Mouse (Mus musculus): ENCODE data around the gene Prkd2.

Gene Prkd2

DNA sequence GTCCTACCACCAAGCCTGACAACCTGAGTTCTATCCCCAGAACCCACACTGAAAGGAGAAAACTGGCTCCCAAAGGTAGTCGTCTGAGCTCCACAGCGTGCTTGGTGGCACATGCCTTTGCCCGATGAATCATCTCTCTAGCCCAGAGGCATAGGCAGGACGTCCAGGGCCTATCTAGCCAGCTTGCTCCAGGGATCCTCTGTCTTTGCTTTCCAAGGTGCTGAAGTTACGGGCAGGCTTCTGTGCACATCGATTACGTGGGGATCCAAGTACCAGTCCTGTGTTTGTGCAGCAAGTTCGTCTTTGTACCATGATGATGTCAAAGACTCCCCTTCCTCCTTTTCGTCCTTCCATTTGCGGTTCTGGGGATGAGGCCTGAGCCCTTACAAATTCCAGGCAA lies 28.9 kb downstream of the Prkd2 start:
- no peak for DNase-seq

DNA sequence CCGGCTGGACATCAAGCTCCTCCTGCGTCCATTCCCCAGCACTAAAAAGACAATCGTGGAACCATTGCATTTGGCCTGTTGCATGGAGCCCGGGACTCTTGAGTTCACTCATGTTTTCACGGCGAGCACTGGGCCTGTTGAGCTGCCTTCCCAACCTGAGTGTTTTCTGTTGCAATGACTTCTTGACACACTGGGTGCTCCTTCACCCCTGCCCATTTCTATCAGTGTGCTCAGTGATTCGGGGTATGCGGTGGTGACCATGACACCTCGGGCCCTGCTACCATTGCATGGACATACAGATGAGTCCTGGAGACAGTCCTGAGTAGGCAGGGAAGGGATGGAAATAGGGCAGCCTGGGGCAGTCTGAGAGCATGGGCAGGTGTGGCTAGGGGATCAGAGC lies 29.8 kb downstream of the Prkd2 start:
- DNase-seq = no peak

DNA sequence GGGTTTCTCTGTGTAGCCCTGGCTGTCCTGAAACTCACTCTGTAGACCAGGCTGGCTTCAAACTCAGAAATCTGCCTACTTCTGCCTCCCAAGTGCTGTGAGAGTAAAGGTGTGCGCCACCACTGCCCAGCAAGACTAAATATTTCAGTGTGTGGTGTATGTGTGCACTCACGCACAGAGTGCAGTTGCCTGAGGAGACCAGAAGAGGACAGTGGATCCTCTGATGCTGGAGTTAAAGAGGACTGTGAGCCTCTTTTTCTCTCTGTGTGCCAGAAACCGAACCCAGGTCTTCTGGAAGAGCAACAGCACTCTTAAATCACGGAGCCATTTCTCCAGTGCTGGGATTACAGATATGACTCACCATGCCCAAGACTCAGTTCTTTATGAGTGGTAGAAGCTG lies 30.7 kb downstream of the Prkd2 start:
- no peak for DNase-seq

DNA sequence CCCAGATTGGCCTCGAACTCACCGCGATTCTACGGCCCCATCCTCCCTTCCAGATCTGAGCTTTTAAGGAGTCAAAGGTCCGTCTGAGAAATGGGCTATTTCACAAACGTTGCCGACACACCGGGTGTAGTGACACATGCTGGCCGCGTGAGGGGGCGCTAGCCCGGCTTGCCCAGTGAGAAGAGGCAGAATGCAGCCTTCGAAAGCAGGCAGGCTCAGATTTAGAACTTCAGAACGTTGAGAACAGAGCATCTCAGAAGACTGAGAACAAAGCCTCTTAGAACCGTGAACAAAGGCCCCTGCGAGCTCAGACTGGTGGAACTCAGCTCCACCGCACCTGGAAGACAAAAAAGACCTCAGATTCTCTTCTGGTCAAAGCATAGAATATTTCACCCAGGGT lies 31.5 kb downstream of the Prkd2 start:
- DNase-seq = peak; percentile 79

DNA sequence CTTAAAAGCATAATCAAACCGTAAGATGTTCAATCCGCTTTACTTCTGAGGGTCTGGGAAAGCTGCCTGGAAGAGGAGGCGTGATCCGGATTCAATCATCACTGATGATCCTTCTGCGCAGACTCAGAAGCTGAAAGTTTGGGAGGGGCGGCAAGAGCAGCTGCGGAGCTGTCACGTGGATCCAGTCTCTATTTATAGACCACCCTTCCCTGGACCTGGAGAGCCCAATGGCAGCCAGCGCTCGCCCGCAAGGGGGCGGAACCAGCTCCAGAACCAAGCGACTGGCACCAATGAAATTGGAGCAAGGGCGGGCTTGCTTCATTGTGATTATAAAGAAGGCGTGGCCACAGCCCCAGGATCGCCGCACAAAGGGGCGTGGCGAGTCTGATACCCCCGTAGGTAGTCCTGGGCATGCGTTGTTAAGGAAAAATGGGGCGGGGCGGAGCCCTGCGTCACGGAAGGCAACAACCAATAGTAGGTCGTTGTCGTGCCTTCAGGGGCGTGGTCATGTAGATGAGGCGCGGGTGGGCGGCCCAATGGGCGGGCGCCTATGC lies 32.1 kb downstream of the Prkd2 start:
- peak; percentile 99 for DNase-seq

DNA sequence AGATGAGACGGTGACA lies 32.4 kb downstream of the Prkd2 start, which contains the start of gene Dact3:
Dact3 (plus strand) TSS at position 8 of the 16 bp plus-strand sequence.
- DNase-seq = no peak

DNA sequence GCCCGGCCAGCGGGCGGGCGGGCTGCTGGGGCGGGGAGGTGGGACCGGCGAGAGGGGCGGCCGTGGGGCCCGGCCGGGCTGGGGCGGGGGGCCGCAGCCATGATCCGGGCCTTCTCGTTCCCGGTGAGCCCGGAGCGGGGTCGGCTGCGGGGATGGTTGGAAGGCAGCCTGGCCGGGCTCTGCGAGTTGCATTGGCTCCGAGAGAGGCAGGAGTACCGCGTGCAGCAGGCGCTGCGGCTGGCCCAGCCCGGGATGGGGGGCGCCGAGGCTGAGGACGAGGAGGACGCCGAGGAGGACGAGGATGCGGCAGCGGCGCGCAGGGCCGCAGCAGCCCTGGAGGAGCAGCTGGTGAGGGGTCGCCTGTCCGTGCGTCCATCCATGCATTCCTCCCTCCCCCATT lies 32.6 kb downstream of the Prkd2 start:
- DNase-seq = no peak

DNA sequence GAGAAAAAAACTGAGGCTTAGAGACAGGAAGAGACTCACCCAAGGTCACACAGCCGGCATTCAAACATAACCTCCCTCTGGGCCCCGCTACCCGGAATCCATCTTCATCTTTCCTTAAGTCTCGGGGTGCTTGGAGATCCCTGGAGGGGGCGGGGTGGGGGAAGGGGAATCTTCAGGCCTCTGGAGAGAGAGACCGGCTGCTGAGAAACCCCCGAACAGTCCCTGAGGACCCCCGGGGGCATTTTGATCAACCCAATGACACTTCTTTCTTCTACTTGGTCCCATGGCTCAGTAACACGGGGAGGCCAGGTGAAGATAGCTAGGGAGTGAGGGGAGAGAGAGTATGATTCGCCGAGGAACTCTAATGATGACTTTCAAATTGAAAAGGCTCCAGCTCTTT lies 33.3 kb downstream of the Prkd2 start:
- DNase-seq = no peak

DNA sequence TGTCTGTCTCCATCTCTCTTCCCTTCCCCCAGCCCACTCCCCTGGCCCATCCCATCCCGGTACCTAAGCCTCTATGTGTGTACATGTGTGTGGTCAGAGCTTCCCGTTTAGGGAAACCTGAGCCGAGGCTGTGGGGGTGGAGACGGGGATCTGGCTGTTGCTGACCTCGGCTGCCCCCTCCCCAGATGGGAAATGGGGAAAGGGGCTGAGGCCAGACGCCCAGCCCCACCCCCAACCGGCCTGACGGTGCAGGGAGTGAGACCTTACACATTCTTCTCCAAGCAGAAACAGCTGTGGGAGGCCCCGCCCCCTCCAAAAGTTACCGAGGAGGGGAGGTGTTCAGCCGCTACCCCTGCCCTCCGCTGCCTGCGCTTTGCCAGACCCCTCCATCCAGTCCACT lies 33.9 kb downstream of the Prkd2 start:
- DNase-seq = peak; percentile 49

DNA sequence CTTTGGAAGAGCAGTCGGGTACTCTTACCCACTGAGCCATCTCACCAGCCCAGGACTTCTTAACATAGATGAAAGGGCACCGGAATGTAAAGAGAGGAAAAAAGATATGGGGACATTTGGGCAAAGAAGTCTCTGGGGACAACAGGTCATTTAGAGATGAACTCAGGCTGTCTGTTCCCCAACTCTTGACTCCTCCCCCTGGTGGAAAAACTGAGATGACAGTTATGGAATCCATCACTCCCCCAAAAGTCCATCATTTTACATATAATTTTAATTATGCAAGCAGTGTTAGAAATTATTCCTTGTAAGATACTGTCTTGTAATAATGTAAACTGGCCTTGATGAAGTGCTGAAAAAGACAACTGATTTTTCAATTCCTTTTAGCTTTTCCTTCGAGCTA lies 35.0 kb downstream of the Prkd2 start:
- DNase-seq = no peak

DNA sequence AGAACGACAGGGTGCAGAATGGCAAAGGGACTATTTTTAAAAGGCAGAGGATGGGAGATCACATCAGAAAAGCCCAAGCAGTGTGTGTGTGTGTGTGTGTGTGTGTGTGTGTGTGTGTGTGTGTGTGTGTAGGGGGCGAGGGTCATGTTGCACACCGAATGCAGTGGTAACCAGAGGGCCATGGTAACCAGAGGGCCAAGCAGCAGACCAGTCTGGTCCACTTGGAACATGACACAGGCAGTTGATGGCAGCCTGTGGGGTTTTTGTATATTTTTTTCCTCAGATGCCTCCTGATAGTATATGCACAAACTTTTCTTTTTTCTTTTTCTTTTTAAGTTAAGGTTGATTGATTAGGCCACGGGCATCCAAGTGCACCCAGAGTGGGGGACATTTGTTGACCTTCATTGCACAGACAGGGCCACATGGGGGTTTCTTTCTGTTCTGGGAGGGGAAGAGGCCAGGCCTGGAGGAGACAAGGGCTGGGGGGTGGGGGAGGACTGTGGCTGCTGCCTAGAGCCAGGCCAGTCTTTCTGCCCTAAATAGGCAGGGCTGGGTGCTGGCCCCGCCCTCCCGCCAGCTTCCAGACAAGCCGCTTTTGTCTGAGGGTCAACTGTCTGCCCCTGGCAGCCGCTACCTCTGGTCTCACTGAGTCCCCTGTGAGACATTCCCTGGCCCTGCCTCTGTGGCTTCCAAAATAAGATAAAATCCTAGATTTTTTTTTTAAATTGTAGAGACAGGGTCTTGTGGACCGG lies 37.3 kb downstream of the Prkd2 start:
- no peak for DNase-seq

DNA sequence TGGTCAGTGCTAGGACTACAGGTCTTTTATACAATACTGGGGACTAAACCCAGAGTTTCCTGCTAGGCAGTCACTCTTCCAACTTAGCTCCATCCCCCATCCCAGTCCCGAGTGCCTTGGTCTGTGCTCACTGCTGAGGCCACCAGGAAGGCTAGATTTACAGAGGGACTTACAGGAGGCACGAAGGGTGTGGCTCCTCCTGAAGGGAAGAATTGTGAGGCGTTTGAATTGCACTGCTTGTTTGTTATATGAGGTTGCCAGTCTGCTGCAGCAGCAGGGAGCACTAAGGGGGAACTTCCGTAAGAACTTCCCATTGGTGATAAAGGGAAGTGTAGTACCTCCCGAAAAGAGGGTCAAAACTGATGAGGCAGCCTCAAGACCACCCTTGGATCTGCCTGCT lies 37.9 kb downstream of the Prkd2 start:
- DNase-seq = no peak

DNA sequence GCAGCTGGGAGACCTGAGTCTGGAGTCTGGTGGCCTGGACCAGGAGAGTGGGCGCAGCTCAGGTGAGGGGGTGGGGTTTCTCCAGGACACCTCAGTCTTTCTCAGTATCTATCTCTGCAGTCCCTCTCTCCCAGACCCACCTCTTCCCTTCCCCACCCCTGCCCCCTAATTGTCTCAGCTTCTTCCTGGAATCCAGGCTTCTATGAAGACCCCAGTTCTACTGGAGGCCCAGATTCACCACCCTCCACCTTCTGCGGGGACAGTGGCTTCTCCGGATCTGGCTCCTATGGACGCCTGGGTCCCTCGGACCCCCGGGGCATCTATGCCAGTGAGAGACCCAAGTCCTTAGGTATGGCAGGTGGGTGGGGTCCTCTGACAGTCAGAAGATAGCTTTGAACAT lies 40.5 kb downstream of the Prkd2 start:
- DNase-seq = no peak

DNA sequence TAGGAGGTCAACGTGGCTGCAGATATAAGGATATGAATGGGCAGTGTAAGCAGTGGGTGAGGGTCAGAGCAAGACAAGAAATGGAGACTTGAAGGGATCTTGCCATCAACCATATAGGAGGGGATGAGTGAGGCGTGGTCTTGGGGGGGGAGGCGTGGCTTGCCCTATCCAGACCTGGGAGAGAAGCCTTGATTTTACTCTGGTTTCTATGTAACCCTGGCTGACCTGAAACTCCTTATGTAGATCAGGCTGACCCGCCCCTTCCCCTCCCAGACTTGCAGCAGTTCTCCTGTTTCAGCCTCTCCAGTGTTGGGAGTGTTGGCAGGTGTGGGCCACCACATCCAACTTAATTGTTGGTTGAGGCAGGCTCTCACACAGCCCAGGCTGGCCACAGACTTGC lies 41.6 kb downstream of the Prkd2 start:
- DNase-seq = no peak

DNA sequence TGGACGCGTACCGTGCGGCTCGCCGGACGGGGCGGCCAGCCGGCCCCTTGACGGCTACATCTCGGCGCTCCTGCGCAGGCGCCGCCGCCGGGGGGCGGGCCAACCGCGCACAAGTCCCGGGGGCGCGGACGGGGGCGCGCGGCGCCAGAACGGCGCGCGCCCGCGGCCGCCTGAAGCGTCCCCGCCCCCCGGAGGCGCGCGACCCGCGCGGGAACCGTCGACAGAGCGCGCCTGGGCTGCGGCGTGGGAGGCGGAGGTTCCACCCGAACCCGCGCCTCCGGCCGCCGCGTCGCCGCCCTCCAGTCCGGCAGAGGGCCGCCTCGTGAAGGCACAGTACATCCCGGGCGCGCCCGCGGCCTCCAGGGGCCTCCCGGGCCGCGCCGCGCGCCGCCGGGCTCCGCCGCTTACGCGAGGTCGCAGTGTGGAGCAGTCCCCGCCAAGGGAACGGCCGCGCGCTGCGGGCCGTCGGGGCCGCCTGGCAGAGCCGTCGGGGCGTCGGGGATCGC lies 42.6 kb downstream of the Prkd2 start:
- no peak for DNase-seq

DNA sequence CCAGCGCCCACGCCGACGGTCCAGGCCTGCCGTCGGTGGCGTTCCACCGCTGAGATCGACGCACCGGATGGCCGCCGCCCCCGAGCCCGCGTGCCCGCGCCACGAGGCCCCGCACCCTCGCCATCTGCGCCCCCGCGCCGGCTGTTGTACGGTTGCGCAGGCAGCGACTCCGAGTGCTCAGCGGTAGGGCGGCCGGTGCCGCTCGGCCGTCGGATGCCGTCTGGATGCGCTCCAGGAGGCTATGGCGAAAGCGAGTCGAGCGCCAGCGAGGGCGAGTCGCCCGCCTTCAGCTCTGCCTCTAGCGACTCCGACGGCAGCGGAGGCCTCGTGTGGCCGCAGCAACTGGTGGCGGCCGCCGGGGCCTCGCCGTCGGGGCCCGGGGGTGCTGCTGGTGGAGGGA lies 43.2 kb downstream of the Prkd2 start:
- no peak for DNase-seq

DNA sequence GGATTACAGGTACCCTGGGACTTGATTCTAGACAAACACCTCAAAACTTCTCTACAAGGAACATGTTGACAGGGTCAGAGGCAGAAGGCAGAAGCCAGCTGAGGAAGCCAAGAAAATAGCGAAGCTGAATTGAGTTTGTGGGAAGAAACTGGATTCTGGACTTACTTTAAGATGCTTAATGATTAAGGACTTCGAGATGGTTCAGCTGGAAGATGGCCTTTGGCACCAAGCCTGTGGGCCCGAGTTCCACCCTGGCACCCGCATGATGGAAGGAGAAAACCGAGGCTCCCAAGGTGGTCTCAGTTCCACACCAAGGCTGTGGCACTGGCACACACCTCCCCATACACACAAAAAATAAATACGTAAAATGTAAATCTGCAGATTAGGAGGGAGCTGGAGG lies 47.8 kb downstream of the Prkd2 start:
- no peak for DNase-seq

DNA sequence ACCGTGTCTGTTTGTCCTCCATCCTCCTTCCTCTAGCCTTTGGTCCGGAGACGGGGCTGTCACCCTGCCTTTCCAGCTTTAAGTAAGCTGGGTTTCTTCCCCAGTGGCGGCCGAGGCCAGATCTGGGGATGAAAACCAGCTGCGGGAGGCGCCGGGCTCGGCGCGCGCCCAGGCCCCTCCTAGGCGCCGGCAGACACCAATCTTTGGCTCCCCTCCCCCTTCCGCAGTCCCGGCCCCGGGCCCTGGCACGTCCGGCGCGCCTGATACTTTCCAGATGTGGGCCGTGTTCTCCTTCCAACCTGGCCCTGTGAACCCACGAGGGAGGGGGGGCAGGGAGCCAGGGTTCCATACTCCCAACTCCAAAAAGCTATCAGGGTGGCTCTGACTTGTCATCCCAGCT lies 48.2 kb downstream of the Prkd2 start:
- DNase-seq = no peak

DNA sequence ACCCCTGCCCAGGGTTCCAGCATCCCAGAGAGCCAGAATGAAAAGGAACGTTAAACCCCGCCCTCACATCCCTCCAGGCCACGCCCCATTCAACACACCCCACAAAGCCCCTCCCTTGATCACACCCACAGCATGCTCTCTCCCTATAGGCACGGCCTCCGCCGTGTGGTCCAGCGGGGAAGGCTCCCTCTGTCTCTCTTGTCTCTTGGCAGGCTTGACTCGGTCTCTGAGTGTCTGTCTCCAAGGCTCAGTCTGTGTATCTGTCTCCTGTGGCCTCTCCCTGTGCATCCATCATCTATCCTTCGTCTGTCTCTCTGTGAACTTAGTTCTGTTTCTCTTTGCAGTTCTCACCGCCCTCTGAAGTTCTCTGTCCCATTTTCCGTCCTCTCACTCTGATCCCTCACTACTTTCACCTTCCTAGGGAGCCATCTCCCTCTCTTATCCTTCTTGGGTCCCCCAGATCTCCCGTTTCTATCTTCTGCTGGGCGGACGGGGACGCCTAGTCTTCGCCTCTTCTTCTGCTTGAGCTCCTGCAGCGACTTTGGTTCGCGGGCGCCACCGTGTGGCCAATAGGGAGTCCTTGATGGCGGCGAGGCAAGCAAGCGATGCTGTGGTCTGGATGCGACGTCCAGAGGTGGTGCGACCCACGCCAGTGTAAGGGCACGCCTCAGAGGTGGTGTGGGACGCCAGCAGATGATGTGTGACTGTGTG lies 49.1 kb downstream of the Prkd2 start, which contains the start of gene Gng8:
Gng8 (plus strand) TSS at position 146 of the 711 bp plus-strand sequence.
- DNase-seq = peak; percentile 85

DNA sequence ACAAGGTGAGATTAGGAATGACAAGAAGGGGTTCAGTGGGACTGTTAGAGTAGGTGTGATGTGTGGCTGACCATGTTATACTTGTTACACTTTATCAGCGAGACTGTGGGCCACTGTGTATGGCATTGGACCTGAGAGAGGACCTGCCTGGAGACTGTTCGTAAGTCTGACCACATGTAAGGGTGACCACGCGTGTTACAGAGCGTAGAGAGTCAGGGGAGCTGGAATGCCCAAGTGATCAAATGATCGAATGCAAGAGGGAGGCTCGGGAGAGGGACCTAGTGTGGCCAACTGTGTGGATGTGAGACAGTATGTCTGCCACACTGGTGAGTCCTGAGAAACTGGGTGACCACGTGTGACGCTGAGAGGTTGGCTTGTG lies 49.6 kb downstream of the Prkd2 start:
- DNase-seq = no peak

DNA sequence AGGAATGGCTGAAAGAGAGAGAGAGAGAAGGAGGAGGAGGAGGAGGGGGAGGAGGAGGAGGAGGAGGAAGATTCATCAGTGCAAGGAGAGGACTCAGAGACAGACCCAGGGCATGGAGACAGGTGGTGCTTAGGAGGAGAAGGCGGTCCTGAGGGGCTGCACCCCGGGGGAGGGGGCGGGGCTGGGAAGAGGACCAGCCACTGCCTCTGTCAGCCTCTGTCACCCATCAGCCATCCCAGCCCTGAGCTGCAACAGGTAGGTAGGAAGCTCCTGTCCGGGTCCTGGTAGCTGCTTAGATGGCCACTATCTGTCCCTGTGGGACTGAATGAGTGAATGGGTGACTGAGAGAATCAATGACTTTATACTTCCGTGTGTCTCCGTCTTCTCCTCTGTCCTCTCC lies 50.9 kb downstream of the Prkd2 start:
- DNase-seq = no peak

DNA sequence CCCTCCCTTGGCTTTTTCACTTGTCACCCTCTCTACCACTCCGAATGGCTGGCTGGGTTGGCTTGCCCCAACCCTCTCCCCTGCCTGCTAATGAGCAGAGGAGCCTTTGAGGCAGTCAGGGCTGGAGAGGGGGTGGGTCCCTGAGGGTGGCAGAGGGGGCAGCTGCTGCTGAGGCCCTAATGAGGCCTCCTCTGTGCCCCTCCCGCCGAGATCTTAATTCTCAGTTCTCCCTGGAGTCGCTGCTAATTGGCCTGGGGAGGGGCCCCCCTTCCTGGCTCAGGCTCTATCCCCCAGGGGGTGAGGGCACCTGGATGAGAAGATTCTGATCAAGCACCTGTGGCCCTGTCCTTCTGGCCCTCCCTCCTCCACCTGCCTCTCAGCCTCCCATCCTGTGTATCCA lies 51.6 kb downstream of the Prkd2 start:
- DNase-seq = no peak

DNA sequence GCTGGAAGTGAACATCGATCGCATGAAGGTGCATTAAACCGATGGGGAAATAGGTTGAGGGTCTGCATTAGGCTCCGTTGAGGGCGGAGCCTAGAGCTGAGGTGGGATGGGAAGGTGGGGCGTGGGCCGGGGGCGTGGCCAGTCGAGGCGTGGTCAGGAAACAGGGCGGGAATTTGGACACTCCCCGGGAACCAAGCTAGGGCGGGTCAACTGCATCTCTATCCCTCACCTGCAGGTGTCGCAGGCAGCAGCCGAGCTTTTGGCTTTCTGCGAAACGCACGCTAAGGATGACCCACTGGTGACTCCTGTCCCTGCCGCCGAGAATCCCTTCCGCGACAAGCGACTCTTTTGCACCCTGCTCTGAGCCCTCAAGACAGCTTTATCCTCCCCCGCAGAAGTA lies 52.3 kb downstream of the Prkd2 start:
- DNase-seq = peak; percentile 88

DNA sequence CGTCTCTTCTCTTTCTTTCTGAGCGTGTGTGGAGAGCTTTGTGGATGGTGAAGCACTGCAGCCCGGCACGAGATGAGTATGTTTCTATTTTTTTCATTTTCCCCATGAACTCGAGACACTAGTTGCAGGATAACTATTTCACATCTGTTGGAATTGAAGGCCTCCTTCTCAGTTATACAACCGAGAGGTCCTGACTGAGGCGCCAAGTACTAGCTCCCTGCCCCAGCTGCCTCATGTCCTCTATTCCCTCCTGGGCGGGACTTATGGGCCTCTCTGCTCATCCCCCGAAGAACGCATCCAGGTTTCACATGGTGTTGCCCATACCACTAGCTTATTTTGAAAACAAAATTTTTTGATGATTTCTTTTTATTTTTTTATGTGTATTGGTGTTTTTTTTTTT lies 52.8 kb downstream of the Prkd2 start:
- no peak for DNase-seq

DNA sequence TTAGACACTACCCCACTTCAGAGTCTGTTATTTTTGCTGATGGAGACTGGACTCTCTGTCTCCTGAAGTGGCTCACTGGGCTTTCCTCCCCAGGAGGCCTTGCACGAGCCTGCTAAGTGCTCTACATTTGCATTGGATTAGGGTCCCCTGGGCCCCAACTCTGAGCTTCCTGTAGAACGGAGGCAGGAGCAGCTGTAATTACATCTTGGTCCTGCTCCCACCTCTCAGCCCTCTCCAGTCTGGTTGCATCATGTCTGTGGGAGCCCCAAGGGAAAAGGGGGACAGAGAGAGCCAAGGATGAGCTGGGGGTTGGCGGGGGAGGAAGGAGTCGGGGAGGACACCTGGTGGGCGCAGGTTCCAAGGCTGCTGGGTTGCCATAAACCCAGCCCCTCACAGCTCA lies 57.8 kb downstream of the Prkd2 start:
- DNase-seq = no peak
